Mouse (Mus musculus): ENCODE measurements around the gene Fam72a. TPM values are rescaled to one million over a fixed set of nuclear protein-coding genes. Genes with fewer than 3 reads are reported as not detected.

The Fam72a gene
- total RNA-seq (2021) = under 1 TPM; 0.49 to 0.72 TPM
- long read RNA-seq, experiment 1 = 0 reads
- long read RNA-seq, experiment 2 = 0 reads

- DNase-seq = peak; percentile 95
- intact Hi-C loops (cut with DNase I; ENCODE audit: low total_unique reads) = loop anchor here (5.0 kb wide), 1 partner anchor 100 kb away; no protein-coding TSS in a partner anchor
These were observed at the start of gene Fam72a, which contains the start of gene Srgap2 for GRCm38 (mm10) chr1:131527281-131528080. Gene Fam72a, plus strand, starts transcription at chr1:131527903. Gene Srgap2, minus strand, starts transcription at chr1:131527352.

- intact Hi-C loops (cut with DNase I; ENCODE audit: low total_unique reads) = no loop called here
- DNase-seq = no peak
These were observed 48.9 kb upstream of the Fam72a start for GRCm38 (mm10) chr1:131478770-131479305.

DNA sequence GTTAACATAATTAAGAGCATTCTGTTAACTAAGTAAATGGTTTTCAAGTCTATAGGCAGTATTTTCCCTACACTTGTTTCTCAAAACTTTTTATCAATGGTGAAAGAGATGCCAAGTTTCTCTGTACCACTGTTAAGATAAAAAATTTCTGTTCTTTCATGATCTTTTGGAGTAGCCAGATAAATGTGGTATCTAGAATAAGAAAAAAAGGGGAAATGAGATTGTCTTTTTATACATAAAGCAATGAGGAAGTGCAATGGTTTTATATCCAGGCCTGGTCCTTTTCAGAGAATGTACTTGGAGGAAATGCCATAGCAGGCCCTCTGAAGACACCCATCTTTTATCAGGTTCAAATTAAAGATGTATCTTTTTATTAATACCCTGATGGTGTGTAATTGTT lies 46.3 kb upstream of the Fam72a start:
- DNase-seq = no peak
- intact Hi-C loops (cut with DNase I; ENCODE audit: low total_unique reads) = no loop called here

- DNase-seq = no peak
- intact Hi-C loops (cut with DNase I; ENCODE audit: low total_unique reads) = no loop called here
These were observed 45.5 kb upstream of the Fam72a start for GRCm38 (mm10) chr1:131482242-131482641.

GRCm38 (mm10) chr1:131486094-131486850 lies 41.4 kb upstream of the Fam72a start:
- intact Hi-C loops (cut with DNase I; ENCODE audit: low total_unique reads) = no loop called here
- no peak for DNase-seq

GRCm38 (mm10) chr1:131489312-131489711 lies 38.4 kb upstream of the Fam72a start:
- intact Hi-C loops (cut with DNase I; ENCODE audit: low total_unique reads) = no loop called here
- DNase-seq = no peak

DNA sequence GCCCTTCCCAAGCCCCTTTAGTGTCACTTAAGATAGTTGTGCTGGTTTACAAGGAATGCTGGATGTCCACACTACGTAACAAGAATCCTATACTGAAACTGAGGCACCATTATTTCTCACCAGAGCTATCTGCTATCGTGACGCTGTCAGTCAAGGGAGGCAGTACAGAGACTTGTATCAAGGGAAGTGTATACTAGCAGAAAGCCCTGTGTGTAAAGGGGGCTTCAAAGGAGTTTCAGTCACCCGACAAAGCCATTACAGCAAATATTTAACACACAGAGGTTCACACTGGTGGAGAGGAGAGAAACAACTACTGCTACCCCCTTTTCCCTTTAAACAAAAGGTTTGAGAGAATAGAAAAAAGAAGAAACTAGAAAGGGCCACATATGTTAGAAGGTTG lies 36.1 kb upstream of the Fam72a start:
- DNase-seq = no peak
- intact Hi-C loops (cut with DNase I; ENCODE audit: low total_unique reads) = no loop called here

DNA sequence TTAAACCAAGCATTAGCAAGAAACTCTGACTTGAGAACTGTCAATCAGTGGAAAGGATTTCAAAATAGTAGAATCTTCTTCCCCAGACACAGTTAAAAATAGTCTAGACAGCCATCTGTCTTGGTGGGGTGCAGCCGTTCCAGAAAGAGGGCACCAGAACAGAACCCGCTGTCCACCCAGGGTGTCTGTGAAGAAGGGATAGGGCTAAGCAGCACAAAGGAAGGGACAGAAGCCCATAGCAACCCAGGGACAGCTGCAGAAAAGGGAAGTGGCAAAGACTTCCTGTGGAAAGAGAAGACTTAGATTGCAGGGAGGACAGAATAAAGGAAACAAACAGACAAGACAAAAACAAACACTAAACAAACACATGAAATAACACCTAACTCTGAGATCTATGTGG lies 35.3 kb upstream of the Fam72a start:
- intact Hi-C loops (cut with DNase I; ENCODE audit: low total_unique reads) = no loop called here
- DNase-seq = no peak

GRCm38 (mm10) chr1:131493966-131494898 lies 33.5 kb upstream of the Fam72a start:
- DNase-seq = peak; percentile 22
- intact Hi-C loops (cut with DNase I; ENCODE audit: low total_unique reads) = no loop called here

DNA sequence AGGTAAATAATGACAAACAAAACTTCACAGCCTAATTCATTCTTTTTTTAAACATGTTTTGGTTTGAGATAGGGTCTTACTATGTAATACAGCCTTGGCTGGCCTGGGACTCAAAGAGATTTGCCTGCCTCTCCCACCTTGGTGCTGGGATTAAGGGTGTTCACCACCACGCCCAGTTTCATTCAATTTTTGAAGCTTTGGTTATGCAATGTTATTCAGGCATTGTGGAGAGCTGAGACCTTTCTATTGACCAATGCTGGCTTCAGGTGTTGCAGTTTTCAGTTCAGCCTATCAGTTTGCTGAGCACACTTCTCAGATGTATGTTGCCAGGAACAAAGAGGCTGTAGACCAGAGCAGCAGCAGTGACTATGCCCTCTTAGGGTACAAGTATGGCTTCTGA lies 29.5 kb upstream of the Fam72a start:
- intact Hi-C loops (cut with DNase I; ENCODE audit: low total_unique reads) = no loop called here
- DNase-seq = no peak

- DNase-seq = no peak
- intact Hi-C loops (cut with DNase I; ENCODE audit: low total_unique reads) = no loop called here
These were observed 26.0 kb upstream of the Fam72a start for GRCm38 (mm10) chr1:131501681-131502080.

- no peak for DNase-seq
- intact Hi-C loops (cut with DNase I; ENCODE audit: low total_unique reads) = no loop called here
These were observed 16.6 kb upstream of the Fam72a start for GRCm38 (mm10) chr1:131511131-131511530.

- intact Hi-C loops (cut with DNase I; ENCODE audit: low total_unique reads) = no loop called here
These were observed 15.8 kb upstream of the Fam72a start for GRCm38 (mm10) chr1:131511661-131512500.

GRCm38 (mm10) chr1:131513136-131513535 lies 14.6 kb upstream of the Fam72a start:
- intact Hi-C loops (cut with DNase I; ENCODE audit: low total_unique reads) = no loop called here
- DNase-seq = no peak

More at GRCm38 (mm10) chr1:131511661-131512500, 15.8 kb upstream of the Fam72a start:
- no peak for DNase-seq

DNA sequence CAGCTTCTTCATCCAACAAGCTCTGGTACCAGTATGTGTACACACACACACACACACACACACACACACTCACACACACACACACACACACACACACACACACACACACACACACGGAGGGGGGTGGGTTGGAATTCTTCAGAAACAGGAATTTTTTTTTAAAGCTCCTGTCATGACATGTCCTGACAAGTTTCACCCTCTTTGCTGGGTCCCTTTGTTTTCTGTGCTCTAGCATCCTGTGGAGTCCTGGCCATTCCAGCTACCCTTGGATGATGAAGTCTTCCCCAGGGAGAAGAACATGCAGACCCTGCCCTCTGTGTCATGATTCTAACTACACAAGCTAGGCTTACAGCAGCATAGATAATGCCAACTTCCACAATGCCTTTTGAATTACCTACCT lies 13.5 kb upstream of the Fam72a start:
- intact Hi-C loops (cut with DNase I; ENCODE audit: low total_unique reads) = no loop called here
- no peak for DNase-seq

DNA sequence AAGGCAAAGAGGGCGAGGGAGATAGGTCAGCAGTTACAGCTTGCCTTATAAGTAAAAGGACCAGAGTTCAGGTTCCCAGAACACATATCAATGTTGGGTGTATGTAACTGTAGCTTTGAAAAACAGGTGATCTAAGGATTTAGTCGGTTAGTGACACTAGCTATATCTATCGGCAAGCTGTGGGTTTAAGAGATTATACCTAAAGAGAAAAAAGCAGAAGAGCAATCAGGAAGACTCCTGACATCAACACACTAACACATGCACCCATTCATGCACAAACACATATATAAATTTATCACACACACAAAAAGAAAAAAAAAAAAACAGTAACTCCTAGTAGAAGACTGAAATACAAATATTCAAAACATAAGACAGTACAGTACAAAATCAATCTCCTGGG lies 11.1 kb upstream of the Fam72a start:
- no peak for DNase-seq
- intact Hi-C loops (cut with DNase I; ENCODE audit: low total_unique reads) = no loop called here

DNA sequence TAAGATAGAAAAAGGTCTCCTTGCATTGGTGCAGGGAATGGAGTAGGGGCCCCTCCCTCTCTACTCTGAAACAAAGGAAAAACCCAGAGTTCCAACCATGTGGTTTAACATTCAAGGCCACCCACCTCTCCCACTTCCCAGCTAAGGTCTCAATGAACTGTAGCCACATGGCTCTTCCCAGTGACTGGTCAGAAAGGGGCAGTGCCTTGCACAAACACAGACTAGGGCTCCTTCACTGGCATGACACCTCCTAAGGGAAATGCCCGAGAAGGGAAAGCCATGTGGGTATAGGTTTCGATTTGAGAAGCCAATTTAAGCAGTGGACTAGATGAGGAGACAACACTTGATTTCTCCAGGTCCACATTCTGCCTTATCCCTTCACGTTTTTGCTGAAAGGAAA lies 3.9 kb upstream of the Fam72a start:
- DNase-seq = no peak
- intact Hi-C loops (cut with DNase I; ENCODE audit: low total_unique reads) = no loop called here

DNA sequence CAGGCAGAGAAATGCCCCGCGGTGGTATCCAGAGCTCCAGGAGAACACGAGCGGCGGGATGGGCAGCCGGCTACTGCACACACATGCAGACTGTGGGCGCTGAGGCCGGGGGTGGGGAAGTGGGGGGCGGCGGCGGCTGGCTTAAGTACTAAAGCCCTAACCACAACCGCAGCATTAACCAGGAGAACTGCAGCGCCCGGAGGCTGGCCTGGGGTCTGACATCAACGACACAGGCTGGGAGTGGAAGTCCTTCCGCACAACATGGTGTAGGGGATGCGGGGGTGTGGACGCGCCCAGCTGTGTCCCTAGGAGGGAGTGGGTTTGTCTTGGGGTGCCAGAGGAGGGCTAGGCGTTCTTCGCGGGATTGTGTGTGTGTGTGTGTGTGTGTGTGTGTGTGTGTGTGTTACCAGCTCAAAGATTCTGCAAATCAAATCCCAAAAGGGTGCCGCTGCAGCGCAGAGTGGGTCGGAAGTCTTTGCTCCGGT lies 2.6 kb upstream of the Fam72a start:
- peak; percentile 43 for DNase-seq

More for the DNA sequence above, 2.6 kb upstream of the Fam72a start:
- intact Hi-C loops (cut with DNase I; ENCODE audit: low total_unique reads) = loop anchor here (5.0 kb wide), 1 partner anchor 98 kb away; no protein-coding TSS in a partner anchor

Data from gastrocnemius, postnatal 14 days (tissue).